Mouse (Mus musculus) olfactory bulb, adult 2 months (tissue): ENCODE results near the gene Ipo11.

ENCODE experiments used
- CTCF ChIP-seq: fragments of 200-500 bp; IDR thresholded peaks from 2 replicates; pipeline ENCODE4 v1.5.1; 2012; ENCODE audit warnings: low read depth, mild to moderate bottlenecking, low read length, moderate library complexity; ENCODE audit not compliant: insufficient read depth
- POLR2A ChIP-seq: fragments of 200-500 bp; IDR thresholded peaks from 2 replicates; pipeline ENCODE4 v1.6.1; 2012; ENCODE audit warnings: mild to moderate bottlenecking, low read depth, low read length, moderate library complexity; ENCODE audit not compliant: insufficient read depth

- TF ChIP-seq CTCF, result no peak
- no peak for TF ChIP-seq POLR2A
These were observed 182.5 kb downstream of the Ipo11 start for GRCm38 (mm10) chr13:106754216-106754615.
